Mouse (Mus musculus): Measurements from ENCODE around the gene Mesp1. TPM values are rescaled to one million over a fixed set of nuclear protein-coding genes. Genes with fewer than 3 reads are reported as not detected.

Mesp1 gene
- 0.19 TPM in 1 of 2 replicates, not detected in the other for polyA plus RNA-seq (2015; fragmentation: Nextera tagmentation; extraction: Ambion mirVana)

- H3K36me3 ChIP-seq: no peaks in the 10 kb centered on the region
- ATAC-seq (replicated peaks): no peak
- H3K4me2 ChIP-seq (replicated peaks): peak within 1 kb of the TSS; percentile 62
- peaks cover 16% of the 10 kb centered on the region for H3K4me1 ChIP-seq
- H3K27ac ChIP-seq (replicated peaks): no peak within 1 kb of the TSS
- H3K27me3 ChIP-seq: peaks cover 36% of the 10 kb centered on the region
- WGBS: 74% methylated on average over 6 of the region's 6 CpGs
- H3K9me3 ChIP-seq: no peaks in the 10 kb centered on the region
- H3K9ac ChIP-seq (replicated peaks): peak within 1 kb of the TSS; percentile 50
- H3K4me3 ChIP-seq: peak within 1 kb of the TSS; percentile 50
These were observed at the start of gene Mesp1 for GRCm38 (mm10) chr7:79793688-79794087. Gene Mesp1 (minus strand): TSS chr7:79793788.

- no peak for ATAC-seq (replicated peaks)
- no peak overlapping the region for H3K27ac ChIP-seq (replicated peaks)
- no peak overlapping the region for H3K4me2 ChIP-seq (replicated peaks)
- H3K4me1 ChIP-seq: no peaks in the 10 kb centered on the region
- 71% methylated on average over 7 of the region's 7 CpGs for WGBS
- no peak overlapping the region for H3K9ac ChIP-seq (replicated peaks)
- H3K4me3 ChIP-seq: no peak overlapping the region
- H3K36me3 ChIP-seq: no peaks in the 10 kb centered on the region
- H3K27me3 ChIP-seq: no peaks in the 10 kb centered on the region
- no peaks in the 10 kb centered on the region for H3K9me3 ChIP-seq
These were observed 48.6 kb upstream of the Mesp1 start for GRCm38 (mm10) chr7:79842163-79842562.

GRCm38 (mm10) chr7:79837247-79837646, 43.7 kb upstream of the Mesp1 start:
- Histone ChIP-seq H3K4me1 (no peaks in the 10 kb centered on the region), H3K27ac (replicated peaks) (no peak overlapping the region), H3K4me2 (replicated peaks) (no peak overlapping the region), H3K9me3 (no peaks in the 10 kb centered on the region), H3K36me3 (no peaks in the 10 kb centered on the region), H3K27me3 (no peaks in the 10 kb centered on the region), H3K9ac (replicated peaks) (no peak overlapping the region), H3K4me3 (no peak overlapping the region)
- ATAC-seq (replicated peaks): no peak
- WGBS: 87% methylated on average over 2 of the region's 2 CpGs

- no peaks in the 10 kb centered on the region for H3K27me3 ChIP-seq
- no peaks in the 10 kb centered on the region for H3K36me3 ChIP-seq
- H3K9me3 ChIP-seq: no peaks in the 10 kb centered on the region
- H3K4me3 ChIP-seq: no peak overlapping the region
- no peak for ATAC-seq (replicated peaks)
- WGBS: 95% methylated on average over 6 of the region's 6 CpGs
- H3K4me1 ChIP-seq: no peaks in the 10 kb centered on the region
- no peak overlapping the region for H3K4me2 ChIP-seq (replicated peaks)
- H3K27ac ChIP-seq (replicated peaks): no peak overlapping the region
- H3K9ac ChIP-seq (replicated peaks): no peak overlapping the region
These were observed 41.6 kb upstream of the Mesp1 start for GRCm38 (mm10) chr7:79835196-79835595.

- no peak overlapping the region for H3K4me3 ChIP-seq
- no peaks in the 10 kb centered on the region for H3K4me1 ChIP-seq
- H3K27ac ChIP-seq (replicated peaks): no peak overlapping the region
- no peak overlapping the region for H3K9ac ChIP-seq (replicated peaks)
- H3K36me3 ChIP-seq: no peaks in the 10 kb centered on the region
- no peaks in the 10 kb centered on the region for H3K9me3 ChIP-seq
- H3K27me3 ChIP-seq: no peaks in the 10 kb centered on the region
- no peak overlapping the region for H3K4me2 ChIP-seq (replicated peaks)
- no peak for ATAC-seq (replicated peaks)
These were observed 39.4 kb upstream of the Mesp1 start for GRCm38 (mm10) chr7:79832980-79833379.

- Histone ChIP-seq H3K4me1 (no peaks in the 10 kb centered on the region), H3K4me3 (no peak overlapping the region), H3K27me3 (no peaks in the 10 kb centered on the region), H3K36me3 (no peaks in the 10 kb centered on the region), H3K9ac (replicated peaks) (no peak overlapping the region), H3K4me2 (replicated peaks) (no peak overlapping the region), H3K9me3 (no peaks in the 10 kb centered on the region), H3K27ac (replicated peaks) (no peak overlapping the region)
- ATAC-seq (replicated peaks): no peak
- 73% methylated on average over 6 of the region's 6 CpGs for WGBS
These were observed 38.0 kb upstream of the Mesp1 start for GRCm38 (mm10) chr7:79831585-79831984.

GRCm38 (mm10) chr7:79831145-79831544, 37.6 kb upstream of the Mesp1 start:
- Histone ChIP-seq H3K27ac (replicated peaks) (no peak overlapping the region), H3K4me2 (replicated peaks) (no peak overlapping the region), H3K4me3 (no peak overlapping the region), H3K9ac (replicated peaks) (no peak overlapping the region), H3K27me3 (no peaks in the 10 kb centered on the region), H3K36me3 (no peaks in the 10 kb centered on the region), H3K9me3 (no peaks in the 10 kb centered on the region), H3K4me1 (no peaks in the 10 kb centered on the region)
- WGBS: 79% methylated on average over 6 of the region's 6 CpGs
- ATAC-seq (replicated peaks): no peak

GRCm38 (mm10) chr7:79828341-79828740, 34.8 kb upstream of the Mesp1 start:
- no peak overlapping the region for H3K4me3 ChIP-seq
- no peaks in the 10 kb centered on the region for H3K9me3 ChIP-seq
- H3K27me3 ChIP-seq: no peaks in the 10 kb centered on the region
- H3K9ac ChIP-seq (replicated peaks): no peak overlapping the region
- no peak for ATAC-seq (replicated peaks)
- no peak overlapping the region for H3K27ac ChIP-seq (replicated peaks)
- no peak overlapping the region for H3K4me2 ChIP-seq (replicated peaks)
- WGBS: 80% methylated on average over 3 of the region's 3 CpGs
- no peaks in the 10 kb centered on the region for H3K4me1 ChIP-seq
- H3K36me3 ChIP-seq: no peaks in the 10 kb centered on the region

- no peak for ATAC-seq (replicated peaks)
- 86% methylated on average over 12 of the region's 12 CpGs for whole genome bisulfite sequencing
- no peak overlapping the region for H3K27ac ChIP-seq (replicated peaks)
- H3K4me3 ChIP-seq: no peak overlapping the region
- H3K4me2 ChIP-seq (replicated peaks): no peak overlapping the region
- no peak overlapping the region for H3K9ac ChIP-seq (replicated peaks)
- H3K36me3 ChIP-seq: no peaks in the 10 kb centered on the region
- H3K27me3 ChIP-seq: no peaks in the 10 kb centered on the region
- H3K9me3 ChIP-seq: no peaks in the 10 kb centered on the region
- H3K4me1 ChIP-seq: peaks cover 3% of the 10 kb centered on the region; the same call in 1 of the 2 replicates
These were observed 28.6 kb upstream of the Mesp1 start for GRCm38 (mm10) chr7:79822092-79822695.

GRCm38 (mm10) chr7:79819996-79820395, 26.4 kb upstream of the Mesp1 start:
- Histone ChIP-seq H3K27me3 (no peaks in the 10 kb centered on the region), H3K4me1 (peaks cover 3% of the 10 kb centered on the region; the same call in 1 of the 2 replicates), H3K36me3 (no peaks in the 10 kb centered on the region), H3K27ac (replicated peaks) (no peak overlapping the region), H3K9me3 (no peaks in the 10 kb centered on the region), H3K9ac (replicated peaks) (no peak overlapping the region), H3K4me2 (replicated peaks) (no peak overlapping the region), H3K4me3 (no peak overlapping the region)
- WGBS: 49% methylated on average over 11 of the region's 11 CpGs
- ATAC-seq (replicated peaks): no peak

GRCm38 (mm10) chr7:79819515-79819914, 25.9 kb upstream of the Mesp1 start:
- WGBS: 55% methylated on average over 4 of the region's 4 CpGs
- Histone ChIP-seq H3K9ac (replicated peaks) (no peak overlapping the region), H3K4me3 (no peak overlapping the region), H3K27me3 (no peaks in the 10 kb centered on the region), H3K4me1 (peaks cover 3% of the 10 kb centered on the region; the same call in 1 of the 2 replicates), H3K27ac (replicated peaks) (no peak overlapping the region), H3K9me3 (no peaks in the 10 kb centered on the region), H3K36me3 (no peaks in the 10 kb centered on the region), H3K4me2 (replicated peaks) (no peak overlapping the region)
- ATAC-seq (replicated peaks): no peak

GRCm38 (mm10) chr7:79818321-79818720, 24.7 kb upstream of the Mesp1 start:
- WGBS: 3% methylated on average over 6 of the region's 6 CpGs
- H3K4me3 ChIP-seq: no peak overlapping the region
- H3K27ac ChIP-seq (replicated peaks): no peak overlapping the region
- H3K36me3 ChIP-seq: no peaks in the 10 kb centered on the region
- H3K4me2 ChIP-seq (replicated peaks): no peak overlapping the region
- H3K4me1 ChIP-seq: peaks cover 3% of the 10 kb centered on the region; the same call in 1 of the 2 replicates
- no peak overlapping the region for H3K9ac ChIP-seq (replicated peaks)
- H3K27me3 ChIP-seq: no peaks in the 10 kb centered on the region
- ATAC-seq (replicated peaks): no peak
- no peaks in the 10 kb centered on the region for H3K9me3 ChIP-seq

GRCm38 (mm10) chr7:79813409-79813808, 19.8 kb upstream of the Mesp1 start:
- no peak overlapping the region for H3K4me3 ChIP-seq
- no peaks in the 10 kb centered on the region for H3K9me3 ChIP-seq
- 0 out of 2 replicates have a peak, but pooled peaks cover 3% of the 10 kb centered on the region for H3K27me3 ChIP-seq
- peaks cover 8% of the 10 kb centered on the region for H3K4me1 ChIP-seq
- 97% methylated on average over 1 of the region's 1 CpGs for WGBS
- H3K9ac ChIP-seq (replicated peaks): no peak overlapping the region
- no peak overlapping the region for H3K27ac ChIP-seq (replicated peaks)
- no peaks in the 10 kb centered on the region for H3K36me3 ChIP-seq
- ATAC-seq (replicated peaks): no peak
- H3K4me2 ChIP-seq (replicated peaks): no peak overlapping the region
